Mouse (Mus musculus): ENCODE data around the gene Sympk. TPM values are rescaled to one million over a fixed set of nuclear protein-coding genes. Genes with fewer than 3 reads are reported as not detected.

Gene Sympk
- total RNA-seq (2021) = 10 to 100 TPM; 74.1 to 74.6 TPM
- long read RNA-seq, experiment 1, full-length matches to known transcripts = 6 of 24 reads
- long read RNA-seq, experiment 1, partial matches to known transcripts = 6 of 24 reads
- long read RNA-seq, experiment 1, other reads (novel, unspliced or antisense) = 12 of 24 reads
- long read RNA-seq, experiment 2, full-length matches to known transcripts = 13 of 40 reads
- long read RNA-seq, experiment 2, partial matches to known transcripts = 15 of 40 reads
- long read RNA-seq, experiment 2, other reads (novel, unspliced or antisense) = 12 of 40 reads

- DNase-seq (ENCODE audit: low spot score) = peak; percentile 96
These were observed at the start of gene Sympk for GRCm38 (mm10) chr7:19024096-19024506. Gene Sympk (plus strand): TSS chr7:19024377.

DNA sequence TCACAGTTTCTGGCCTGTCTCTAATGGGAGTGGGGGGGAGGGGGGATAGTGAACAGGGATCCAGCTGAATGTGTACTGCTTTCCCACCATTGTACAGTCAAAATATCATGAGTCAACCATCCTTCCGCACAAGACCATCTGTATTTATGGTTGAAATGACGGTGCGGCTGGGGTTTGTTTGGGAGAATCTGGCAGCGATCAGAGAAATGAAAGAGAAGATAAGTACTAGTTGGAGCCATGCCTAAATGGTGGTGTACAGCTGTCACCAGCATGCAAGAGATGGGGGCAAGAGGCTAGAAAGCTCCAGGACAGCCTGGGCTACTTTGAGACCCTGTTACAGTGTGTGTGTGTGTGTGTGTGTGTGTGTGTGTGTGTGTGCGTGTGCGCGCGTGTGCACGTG, 45.8 kb upstream of the Sympk start:
- no peak for DNase-seq (ENCODE audit: low spot score)

GRCm38 (mm10) chr7:18986503-18986902, 37.7 kb upstream of the Sympk start:
- DNase-seq (ENCODE audit: low spot score) = no peak

DNA sequence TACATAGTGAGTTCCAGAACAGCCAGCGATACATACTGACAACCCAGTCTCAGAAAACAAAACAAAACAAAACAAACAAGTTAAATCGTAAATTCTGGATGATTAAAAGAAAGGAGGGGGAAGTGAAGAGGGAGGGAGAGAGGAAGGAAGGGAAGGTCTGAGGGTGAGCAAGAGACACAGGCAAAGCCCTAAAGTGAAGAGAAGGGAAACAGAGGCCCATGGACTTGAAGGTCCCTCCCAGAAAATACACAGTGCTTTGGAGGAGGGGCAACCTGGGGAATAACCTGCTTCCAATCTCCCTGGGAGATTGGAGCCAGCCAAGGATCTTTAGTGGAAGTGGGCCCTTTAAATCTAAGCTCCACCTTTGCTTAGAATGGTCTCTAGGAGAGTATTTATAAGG, 37.1 kb upstream of the Sympk start, which contains the start of gene Nanos2:
TSS of gene Nanos2 (plus strand) at position 301 of the 400 bp plus-strand sequence.
- DNase-seq (ENCODE audit: low spot score) = no peak

DNA sequence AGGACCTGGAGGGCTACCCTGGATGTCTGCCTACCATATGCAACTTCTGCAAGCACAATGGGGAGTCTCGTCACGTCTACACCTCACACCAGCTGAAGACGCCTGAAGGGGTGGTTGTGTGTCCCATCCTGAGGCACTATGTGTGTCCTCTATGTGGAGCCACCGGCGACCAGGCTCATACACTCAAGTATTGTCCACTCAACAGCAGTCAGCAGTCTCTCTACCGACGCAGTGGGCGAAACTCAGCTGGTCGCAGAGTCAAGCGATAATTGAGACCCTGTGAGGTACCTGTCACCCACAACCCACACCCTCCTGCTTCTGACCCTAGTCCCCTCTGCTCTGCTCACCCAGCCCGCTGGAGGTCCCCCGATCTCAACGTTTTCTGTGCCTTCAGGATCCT, 36.4 kb upstream of the Sympk start:
- DNase-seq (ENCODE audit: low spot score) = no peak

DNA sequence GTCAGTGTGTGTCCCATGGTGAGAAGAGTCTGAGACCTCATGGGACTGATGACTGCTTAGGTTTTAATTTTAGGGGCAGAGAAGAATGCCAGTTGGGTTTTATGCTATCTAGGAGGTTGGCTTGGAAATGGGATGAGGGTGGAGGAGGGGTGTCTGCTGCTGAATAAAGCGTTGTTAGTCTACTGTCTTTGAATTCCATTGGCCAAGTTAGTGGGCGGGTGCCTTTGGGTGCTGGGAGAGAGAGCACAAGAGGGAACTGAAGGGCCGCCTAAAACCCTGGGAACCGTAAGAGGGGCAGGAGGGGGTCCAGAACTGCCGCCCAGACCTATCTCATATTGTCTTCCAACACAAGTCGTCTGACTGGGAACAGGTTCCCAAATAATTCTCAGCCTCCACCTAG, 35.4 kb upstream of the Sympk start:
- no peak for DNase-seq (ENCODE audit: low spot score)

GRCm38 (mm10) chr7:18989995-18990394, 34.2 kb upstream of the Sympk start:
- no peak for DNase-seq (ENCODE audit: low spot score)

- peak; percentile 99 for DNase-seq (ENCODE audit: low spot score)
These were observed 33.4 kb upstream of the Sympk start, which contains the start of gene Mypop for GRCm38 (mm10) chr7:18990601-18991295. Gene Mypop (plus strand): TSS chr7:18991245.

GRCm38 (mm10) chr7:18991660-18992293, 32.4 kb upstream of the Sympk start:
- DNase-seq (ENCODE audit: low spot score) = peak; percentile 11

DNA sequence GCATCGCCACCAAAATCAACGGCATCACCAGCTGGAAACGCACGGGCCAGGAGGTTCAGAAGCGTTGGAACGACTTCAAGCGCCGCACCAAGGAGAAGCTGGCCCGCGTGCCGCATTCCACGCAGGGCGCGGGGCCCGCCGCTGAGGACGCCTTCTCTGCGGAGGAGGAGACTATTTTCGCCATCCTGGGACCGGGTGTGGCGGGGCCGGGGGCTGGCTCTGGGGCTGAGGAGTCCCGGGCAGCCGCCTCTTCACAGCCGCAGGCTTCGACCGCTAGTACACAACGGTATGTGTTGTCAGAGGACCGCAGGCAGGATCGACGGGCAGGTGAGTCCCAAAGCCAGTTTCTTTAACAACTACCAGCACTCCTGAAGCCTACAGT, 31.9 kb upstream of the Sympk start:
- DNase-seq (ENCODE audit: low spot score) = peak; percentile 28

DNA sequence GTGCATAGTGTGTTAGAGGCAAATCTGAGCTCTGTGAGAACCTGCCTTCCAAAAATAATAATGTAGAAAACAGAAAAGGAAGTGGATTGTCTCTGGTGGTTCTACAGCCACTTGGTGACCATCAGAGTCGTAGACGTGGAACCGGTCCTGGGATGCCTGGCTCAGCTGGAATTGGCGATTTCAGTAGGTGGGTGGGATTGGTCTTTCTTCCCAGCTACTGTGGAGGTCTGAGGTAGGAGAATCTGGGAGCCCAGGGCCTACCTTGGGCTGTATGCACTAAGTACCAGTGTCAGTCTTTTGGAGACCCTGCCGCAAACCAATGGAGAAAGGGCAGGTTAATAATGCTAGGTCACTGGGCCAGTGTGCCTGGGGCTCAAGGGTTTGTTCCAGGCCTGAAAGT, 31.1 kb upstream of the Sympk start:
- DNase-seq (ENCODE audit: low spot score) = no peak

GRCm38 (mm10) chr7:18998835-18999234, 25.3 kb upstream of the Sympk start:
- DNase-seq (ENCODE audit: low spot score) = no peak

DNA sequence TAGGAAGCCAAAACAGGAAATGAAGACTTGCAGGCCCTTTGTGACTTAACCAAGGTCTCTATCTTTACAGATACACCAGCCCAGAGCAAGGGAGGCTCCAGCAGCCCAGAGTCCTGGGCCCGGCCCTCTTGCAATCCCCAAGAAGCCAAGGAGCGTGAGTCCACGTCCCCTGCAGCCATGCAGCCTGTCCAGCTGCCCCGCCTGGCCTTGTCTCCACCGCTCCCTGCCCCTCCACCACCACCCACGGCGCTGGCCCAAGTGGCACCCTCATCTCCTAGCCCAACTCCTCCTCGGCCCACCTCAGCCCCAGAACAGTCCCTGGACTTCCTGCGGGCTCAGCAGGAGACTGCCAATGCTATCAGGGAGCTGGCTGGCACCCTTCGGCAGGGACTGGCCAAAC, 23.8 kb upstream of the Sympk start:
- no peak for DNase-seq (ENCODE audit: low spot score)

- peak; percentile 46 for DNase-seq (ENCODE audit: low spot score)
These were observed 22.9 kb upstream of the Sympk start for GRCm38 (mm10) chr7:19001066-19001806.

DNA sequence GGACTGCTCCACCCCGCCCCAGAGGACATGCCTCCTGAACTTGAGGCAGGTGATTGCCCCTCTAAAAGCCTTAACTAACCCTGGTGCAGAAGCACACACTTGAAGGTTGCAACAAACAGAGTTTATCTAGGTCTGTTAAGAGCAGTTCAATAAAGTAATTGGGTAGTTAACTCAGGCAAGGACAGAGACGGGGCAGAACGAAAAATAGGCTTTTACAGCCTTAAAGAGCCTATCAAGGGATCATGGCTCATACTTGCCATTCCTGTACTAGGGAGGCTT, 22.4 kb upstream of the Sympk start:
- no peak for DNase-seq (ENCODE audit: low spot score)

GRCm38 (mm10) chr7:19002115-19002514, 22.1 kb upstream of the Sympk start:
- no peak for DNase-seq (ENCODE audit: low spot score)

- DNase-seq (ENCODE audit: low spot score) = peak; percentile 85
These were observed 21.2 kb upstream of the Sympk start for GRCm38 (mm10) chr7:19002848-19003498.

DNA sequence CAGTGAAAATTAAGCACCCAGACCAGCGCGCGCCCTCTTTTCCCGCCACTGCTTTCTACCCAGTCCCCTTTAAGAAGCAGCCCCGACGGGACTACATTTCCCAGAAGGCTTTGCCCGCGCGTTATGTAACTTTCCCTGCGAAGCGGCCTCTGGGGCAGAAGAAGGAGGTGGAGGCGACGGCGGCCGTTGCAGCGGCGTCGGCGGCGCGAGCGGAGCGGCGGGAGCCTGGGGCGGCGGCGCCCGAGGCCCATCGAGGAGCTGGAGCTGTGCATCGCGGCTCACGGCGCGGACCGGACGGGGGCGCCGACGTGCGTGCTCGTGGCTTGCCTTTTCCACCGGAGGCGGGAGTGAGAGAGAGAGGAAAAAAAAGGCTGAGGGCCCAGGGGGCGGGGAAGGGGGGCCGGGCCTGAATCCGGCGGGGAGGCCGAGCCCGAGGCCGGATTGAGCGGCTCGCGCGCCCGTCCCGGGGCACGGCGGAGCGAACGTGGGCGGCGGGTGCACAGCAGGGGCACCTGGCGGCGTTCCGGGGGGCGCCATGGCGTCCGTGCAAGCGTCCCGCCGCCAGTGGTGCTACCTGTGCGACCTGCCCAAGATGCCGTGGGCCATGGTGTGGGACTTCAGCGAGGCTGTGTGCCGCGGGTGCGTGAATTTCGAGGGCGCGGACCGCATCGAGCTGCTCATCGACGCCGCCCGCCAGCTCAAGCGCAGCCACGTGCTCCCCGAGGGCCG, 20.1 kb upstream of the Sympk start, which contains the start of gene Irf2bp1:
TSS of gene Irf2bp1 (plus strand) at position 143 of the 729 bp plus-strand sequence.
- peak; percentile 97 for DNase-seq (ENCODE audit: low spot score)

DNA sequence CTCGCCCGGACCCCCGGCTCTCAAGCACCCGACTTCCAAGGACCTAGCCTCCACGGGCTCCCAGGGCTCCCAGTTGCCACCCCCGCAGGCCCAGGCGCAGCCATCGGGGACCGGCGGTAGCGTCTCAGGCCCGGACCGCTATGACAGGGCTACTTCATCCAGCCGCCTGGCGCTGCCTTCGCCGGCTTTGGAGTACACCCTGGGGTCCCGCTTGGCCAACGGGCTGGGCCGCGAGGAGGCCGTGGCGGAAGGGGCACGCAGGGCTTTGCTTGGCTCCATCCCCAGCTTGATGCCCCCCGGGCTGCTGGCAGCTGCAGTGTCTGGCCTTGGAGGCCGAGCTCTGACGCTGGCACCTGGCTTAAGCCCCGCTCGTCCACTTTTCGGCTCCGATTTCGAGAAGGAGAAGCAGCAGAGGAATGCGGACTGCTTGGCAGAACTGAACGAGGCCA, 19.5 kb upstream of the Sympk start:
- no peak for DNase-seq (ENCODE audit: low spot score)

DNA sequence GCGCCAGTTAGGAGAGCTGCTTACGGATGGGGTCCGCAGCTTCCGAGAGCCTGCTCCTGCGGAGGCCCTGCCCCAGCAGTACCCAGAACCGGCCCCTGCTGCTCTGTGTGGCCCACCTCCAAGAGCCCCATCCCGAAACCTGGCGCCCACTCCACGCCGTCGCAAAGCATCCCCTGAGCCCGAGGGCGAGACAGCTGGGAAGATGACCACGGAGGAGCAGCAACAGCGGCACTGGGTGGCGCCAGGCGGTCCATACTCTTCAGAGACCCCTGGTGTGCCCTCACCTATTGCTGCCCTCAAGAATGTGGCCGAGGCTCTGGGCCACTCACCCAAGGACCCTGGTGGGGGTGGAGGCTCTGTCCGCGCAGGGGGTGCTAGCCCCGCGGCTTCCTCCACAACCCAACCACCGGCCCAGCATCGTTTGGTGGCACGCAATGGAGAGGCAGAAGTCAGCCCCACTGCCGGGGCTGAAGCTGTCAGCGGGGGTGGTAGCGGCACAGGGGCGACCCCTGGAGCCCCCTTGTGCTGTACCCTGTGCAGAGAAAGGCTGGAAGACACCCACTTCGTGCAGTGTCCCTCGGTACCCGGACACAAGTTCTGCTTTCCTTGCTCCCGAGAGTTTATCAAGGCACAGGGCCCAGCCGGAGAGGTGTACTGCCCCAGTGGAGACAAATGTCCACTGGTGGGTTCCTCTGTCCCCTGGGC, 18.6 kb upstream of the Sympk start:
- DNase-seq (ENCODE audit: low spot score) = no peak
